Mouse (Mus musculus) liver, embryonic 13.5 days (tissue): ENCODE measurements around the gene Gsdma3. TPM values are rescaled to one million over a fixed set of nuclear protein-coding genes. Genes with fewer than 3 reads are reported as not detected.
A peak's percentile ranks its signal among the peaks of the same experiment; 100 is the strongest.
"Not testable (repeated sequence)": the region's sequence is repeated elsewhere in the genome, so short reads cannot be mapped to it uniquely, and the experiment has no call there.

Experiments used
- ATAC-seq: fragments of 200-750 bp; cut with Nextera tagmentation; 2 replicates; pipeline ENCODE4 v1.8.0; 2017; ENCODE audit warnings: low read depth, mild to moderate bottlenecking, moderate number of reproducible peaks, moderate library complexity
- DNase-seq: peaks from one replicate; pipeline ENCODE4 v3.0.0; 2022
- H3K27ac ChIP-seq: fragments of 300-500 bp; sonication (generic); 2 replicates; pipeline ENCODE4 v1.5.1; 2015; ENCODE audit warnings: moderate library complexity, mild to moderate bottlenecking, inconsistent platforms
- H3K27me3 ChIP-seq: fragments of 300-500 bp; sonication (generic); 2 replicates; pipeline ENCODE4 v1.6.1; 2015; ENCODE audit warnings: mild to moderate bottlenecking, inconsistent platforms
- H3K36me3 ChIP-seq: fragments of 300-500 bp; sonication (generic); 2 replicates; pipeline ENCODE4 v1.6.1; 2015; ENCODE audit warnings: mild to moderate bottlenecking, inconsistent platforms
- H3K4me1 ChIP-seq: fragments of 300-500 bp; sonication (generic); replicated peaks from 2 replicates; pipeline ENCODE4 v1.6.1; 2015; ENCODE audit warnings: inconsistent platforms
- H3K4me2 ChIP-seq: fragments of 300-500 bp; sonication (generic); 2 replicates; pipeline ENCODE4 v1.6.1; 2015; ENCODE audit warnings: inconsistent platforms, mild to moderate bottlenecking, moderate library complexity
- H3K4me3 ChIP-seq: fragments of 300-500 bp; sonication (generic); replicated peaks from 2 replicates; pipeline ENCODE4 v1.5.1; 2015; ENCODE audit warnings: mild to moderate bottlenecking, inconsistent platforms
- H3K9ac ChIP-seq: fragments of 300-500 bp; sonication (generic); 2 replicates; pipeline ENCODE4 v1.6.1; 2015; ENCODE audit warnings: mild to moderate bottlenecking, inconsistent platforms
- H3K9me3 ChIP-seq: fragments of 300-500 bp; sonication (generic); replicated peaks from 2 replicates; pipeline ENCODE4 v1.6.1; 2016; ENCODE audit warnings: inconsistent platforms
- WGBS: fragments of 180-500 bp; shearing (Covaris S2); methylation state at CpG from one replicate; pipeline ENCODE4 v1.1.7; 2015; ENCODE audit not compliant: insufficient replicate concordance; 5-methylcytosine and 5-hydroxymethylcytosine counted together
- polyA plus RNA-seq: library from polyadenylated mRNA; unstranded; fragments of >200 nt; fragmentation: Nextera tagmentation; extraction: Ambion mirVana; gene quantifications from 2 replicates; pipeline ENCODE4 v1.2.1, GENCODE M21; 2015

The Gsdma3 gene
- polyA plus RNA-seq, 1 experiment from 2014 or later = not detected

DNA sequence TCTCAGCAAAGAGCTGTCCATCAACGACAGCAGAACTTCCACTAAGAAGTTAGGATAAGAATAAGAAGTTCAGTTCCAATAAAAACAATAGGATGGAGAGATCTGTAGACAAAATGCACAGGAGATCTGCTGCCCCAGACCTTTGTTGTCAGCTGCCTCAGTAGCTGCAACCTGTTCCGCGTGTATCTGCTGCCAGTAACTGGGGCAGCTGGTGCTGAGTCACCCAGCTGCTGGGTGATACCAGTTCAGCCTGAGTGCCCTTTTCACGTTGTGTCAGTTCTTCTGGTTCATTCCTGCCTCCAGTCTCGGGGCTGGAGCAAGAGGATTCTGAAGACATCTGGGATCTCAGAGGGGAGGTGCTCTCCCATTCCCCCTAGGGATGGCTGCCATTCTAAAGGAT lies 45.7 kb downstream of the Gsdma3 start:
- 0 out of 2 replicates have a peak overlapping the region, but pooled peaks have one; percentile 6 for H3K27ac ChIP-seq
- peak; percentile 43 for DNase-seq
- H3K4me1 ChIP-seq = peaks cover 21% of the 10 kb centered on the region
- no peak overlapping the region for H3K4me2 ChIP-seq
- H3K27me3 ChIP-seq = peaks cover 45% of the 10 kb centered on the region
- no peaks in the 10 kb centered on the region for H3K9me3 ChIP-seq
- H3K36me3 ChIP-seq = no peaks in the 10 kb centered on the region
- 28% methylated on average over 5 of the region's 5 CpGs for WGBS
- no peak overlapping the region for H3K4me3 ChIP-seq
- H3K9ac ChIP-seq = peak overlapping the region; percentile 23; the same call in 1 of the 2 replicates
- ATAC-seq = peak; percentile 68

DNA sequence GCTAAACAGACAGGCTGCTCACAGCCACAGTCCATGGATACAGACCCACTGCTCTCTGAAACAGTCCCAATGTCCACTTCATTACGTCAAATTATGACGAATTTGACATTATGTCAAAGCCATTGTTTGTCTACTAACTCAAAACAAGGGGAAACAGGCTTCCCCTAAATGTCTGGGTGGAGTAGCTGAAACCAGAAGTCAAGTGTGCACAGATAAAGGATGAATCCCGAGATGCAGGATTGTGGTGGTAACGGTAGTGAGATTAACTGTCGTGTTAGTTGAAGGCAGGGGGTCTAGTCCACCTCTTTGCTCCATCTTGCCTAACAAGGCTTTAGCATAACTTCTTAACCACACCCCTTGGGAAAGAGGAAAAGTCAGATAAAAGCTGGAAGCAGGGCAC lies 46.3 kb downstream of the Gsdma3 start:
- Histone ChIP-seq H3K27ac (0 out of 2 replicates have a peak overlapping the region, but pooled peaks have one; percentile 6), H3K4me1 (peaks cover 21% of the 10 kb centered on the region), H3K9me3 (no peaks in the 10 kb centered on the region), H3K4me2 (0 out of 2 replicates have a peak overlapping the region, but pooled peaks have one; percentile 35), H3K4me3 (no peak overlapping the region), H3K36me3 (no peaks in the 10 kb centered on the region), H3K9ac (peak overlapping the region; percentile 23; the same call in 1 of the 2 replicates), H3K27me3 (peaks cover 39% of the 10 kb centered on the region)
- WGBS = 32% methylated on average over 5 of the region's 5 CpGs
- DNase-seq (no peak), ATAC-seq (no peak)

DNA sequence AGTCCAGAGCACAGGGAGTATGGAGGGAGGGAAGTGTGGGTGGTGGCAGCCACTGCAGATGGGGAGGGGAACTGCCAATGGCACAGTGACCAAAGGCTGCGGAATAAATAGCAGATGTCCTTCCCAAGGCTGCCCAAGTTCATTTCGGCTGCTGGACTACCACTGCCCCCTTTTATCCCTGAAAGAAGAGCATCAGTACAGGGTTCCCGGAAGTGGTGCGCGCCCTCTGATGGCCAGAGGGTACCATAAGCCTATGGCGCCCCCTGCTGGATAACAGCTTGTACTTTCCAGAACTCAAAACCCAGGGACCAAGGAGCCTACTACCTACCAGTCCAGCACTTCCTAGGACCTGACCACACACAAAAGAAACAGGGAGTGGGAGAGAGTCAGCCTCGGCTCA lies 47.0 kb downstream of the Gsdma3 start:
- WGBS = 2% methylated on average over 6 of the region's 7 CpGs
- not testable (repeated sequence) for H3K9me3 ChIP-seq, H3K9ac ChIP-seq, H3K36me3 ChIP-seq, H3K4me3 ChIP-seq, H3K27ac ChIP-seq
- Histone ChIP-seq H3K27me3 (peaks cover 33% of the 10 kb centered on the region), H3K4me1 (peaks cover 21% of the 10 kb centered on the region), H3K4me2 (peak overlapping the region; percentile 35; the same call in 1 of the 2 replicates)
- ATAC-seq (peak; percentile 54), DNase-seq (peak; percentile 58)

DNA sequence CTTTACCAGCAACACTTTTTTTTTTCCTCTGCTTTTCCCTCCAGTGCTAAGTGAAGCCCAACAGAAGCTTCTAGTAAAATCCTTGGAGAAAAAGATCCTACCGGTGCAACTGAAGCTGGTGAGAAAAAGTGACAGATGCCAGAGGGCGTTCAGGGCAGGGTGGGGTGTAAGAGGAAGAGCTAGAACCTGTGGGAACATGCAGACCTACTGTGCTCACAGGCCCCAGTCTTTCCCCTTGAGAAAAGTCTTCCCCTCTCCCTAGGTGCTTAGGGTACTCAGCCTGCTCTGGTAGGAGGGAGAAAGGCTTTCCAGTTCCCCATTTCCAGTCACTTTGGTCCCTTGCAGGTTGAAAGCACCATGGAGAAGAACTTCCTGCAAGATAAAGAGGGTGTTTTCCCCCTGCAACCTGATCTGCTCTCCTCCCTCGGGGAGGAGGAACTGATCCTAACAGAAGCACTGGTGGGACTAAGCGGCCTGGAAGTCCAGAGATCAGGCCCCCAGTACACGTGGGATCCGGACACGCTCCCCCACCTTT lies 49.7 kb downstream of the Gsdma3 start:
- Histone ChIP-seq H3K4me1 (peaks cover 21% of the 10 kb centered on the region), H3K36me3 (no peaks in the 10 kb centered on the region), H3K9me3 (no peaks in the 10 kb centered on the region), H3K27ac (no peak overlapping the region), H3K4me2 (no peak overlapping the region), H3K27me3 (peaks cover 9% of the 10 kb centered on the region), H3K9ac (no peak overlapping the region), H3K4me3 (no peak overlapping the region)
- WGBS = 29% methylated on average over 7 of the region's 7 CpGs
- ATAC-seq = no peak
- no peak for DNase-seq

DNA sequence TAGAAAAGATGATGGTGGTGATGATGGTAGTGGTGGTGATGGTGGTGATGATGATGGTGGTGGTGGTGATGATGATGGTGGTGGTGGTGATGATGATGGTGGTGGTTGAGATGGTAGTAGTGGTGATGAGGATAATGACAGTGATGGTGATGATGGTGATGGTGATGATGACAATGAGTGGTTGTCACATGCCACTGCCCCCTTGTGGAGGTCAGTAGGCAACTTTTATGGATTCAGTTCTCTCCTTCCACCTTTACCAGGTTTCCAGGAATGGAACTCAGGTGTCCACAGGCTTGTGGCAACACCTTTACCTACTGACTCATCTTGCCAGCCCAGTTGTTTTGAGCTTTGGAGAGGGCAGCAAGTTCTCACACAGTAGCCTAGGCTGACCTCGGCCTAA lies 53.9 kb downstream of the Gsdma3 start:
- Histone ChIP-seq H3K27me3 (no peaks in the 10 kb centered on the region), H3K4me3 (no peak overlapping the region), H3K27ac (no peak overlapping the region), H3K4me1 (peaks cover 33% of the 10 kb centered on the region), H3K36me3 (peaks cover 6% of the 10 kb centered on the region), H3K4me2 (no peak overlapping the region), H3K9me3 (no peaks in the 10 kb centered on the region), H3K9ac (no peak overlapping the region)
- WGBS = 70% methylated on average over 1 of the region's 1 CpGs
- ATAC-seq (no peak), DNase-seq (no peak)

DNA sequence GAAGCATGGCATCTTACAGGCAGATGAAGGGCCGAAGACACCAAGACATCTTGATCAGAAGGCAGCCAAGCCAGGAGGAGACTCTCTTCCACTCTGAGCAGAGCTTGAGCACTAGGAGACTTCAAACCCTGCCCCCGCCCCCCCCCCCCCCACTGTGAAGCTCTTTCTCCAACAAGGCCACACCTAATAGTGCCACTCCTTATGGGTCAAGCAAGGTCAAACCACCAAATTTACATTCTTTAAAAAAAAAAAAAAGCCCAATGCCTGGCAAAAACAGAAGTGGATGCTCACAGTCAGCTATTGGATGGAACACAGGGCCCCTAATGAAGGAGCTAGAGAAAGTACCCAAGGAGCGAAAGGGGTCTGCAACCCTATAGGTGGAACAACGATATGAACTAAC lies 54.4 kb downstream of the Gsdma3 start:
- not testable (repeated sequence) for H3K9me3 ChIP-seq, H3K4me3 ChIP-seq, H3K27me3 ChIP-seq, DNase-seq, H3K4me2 ChIP-seq, H3K27ac ChIP-seq, H3K9ac ChIP-seq, ATAC-seq
- 75% methylated on average over 4 of the region's 4 CpGs for WGBS
- H3K4me1 ChIP-seq = peaks cover 38% of the 10 kb centered on the region
- peaks cover 11% of the 10 kb centered on the region for H3K36me3 ChIP-seq

DNA sequence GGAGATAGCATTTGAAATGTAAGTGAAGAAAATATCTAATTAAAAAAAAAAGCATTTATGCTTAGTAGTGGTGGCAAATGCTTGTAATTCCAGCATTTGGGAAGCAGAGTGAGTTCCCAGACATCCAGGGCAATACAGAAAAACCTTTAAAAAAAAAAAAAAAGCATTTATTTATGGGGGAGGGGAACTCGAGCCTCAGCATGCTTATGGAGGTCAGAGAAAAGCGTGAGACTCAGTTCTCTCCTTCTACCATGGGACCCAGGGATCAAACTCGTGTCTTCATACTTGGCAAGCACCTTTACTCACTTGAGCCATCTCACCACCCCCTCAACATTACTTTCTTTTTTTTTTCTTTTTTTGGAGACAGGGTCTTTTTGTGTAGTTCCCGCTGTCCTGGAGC lies 55.0 kb downstream of the Gsdma3 start:
- peaks cover 38% of the 10 kb centered on the region for H3K4me1 ChIP-seq
- H3K27me3 ChIP-seq = no peaks in the 10 kb centered on the region
- peaks cover 17% of the 10 kb centered on the region for H3K36me3 ChIP-seq
- no peaks in the 10 kb centered on the region for H3K9me3 ChIP-seq
- no peak overlapping the region for H3K4me3 ChIP-seq
- H3K27ac ChIP-seq = no peak overlapping the region
- WGBS = 57% methylated on average over 4 of the region's 4 CpGs
- peak overlapping the region; percentile 88; the same call in 1 of the 2 replicates for H3K4me2 ChIP-seq
- ATAC-seq = no peak
- DNase-seq = no peak
- H3K9ac ChIP-seq = 0 out of 2 replicates have a peak overlapping the region, but pooled peaks have one; percentile 63

DNA sequence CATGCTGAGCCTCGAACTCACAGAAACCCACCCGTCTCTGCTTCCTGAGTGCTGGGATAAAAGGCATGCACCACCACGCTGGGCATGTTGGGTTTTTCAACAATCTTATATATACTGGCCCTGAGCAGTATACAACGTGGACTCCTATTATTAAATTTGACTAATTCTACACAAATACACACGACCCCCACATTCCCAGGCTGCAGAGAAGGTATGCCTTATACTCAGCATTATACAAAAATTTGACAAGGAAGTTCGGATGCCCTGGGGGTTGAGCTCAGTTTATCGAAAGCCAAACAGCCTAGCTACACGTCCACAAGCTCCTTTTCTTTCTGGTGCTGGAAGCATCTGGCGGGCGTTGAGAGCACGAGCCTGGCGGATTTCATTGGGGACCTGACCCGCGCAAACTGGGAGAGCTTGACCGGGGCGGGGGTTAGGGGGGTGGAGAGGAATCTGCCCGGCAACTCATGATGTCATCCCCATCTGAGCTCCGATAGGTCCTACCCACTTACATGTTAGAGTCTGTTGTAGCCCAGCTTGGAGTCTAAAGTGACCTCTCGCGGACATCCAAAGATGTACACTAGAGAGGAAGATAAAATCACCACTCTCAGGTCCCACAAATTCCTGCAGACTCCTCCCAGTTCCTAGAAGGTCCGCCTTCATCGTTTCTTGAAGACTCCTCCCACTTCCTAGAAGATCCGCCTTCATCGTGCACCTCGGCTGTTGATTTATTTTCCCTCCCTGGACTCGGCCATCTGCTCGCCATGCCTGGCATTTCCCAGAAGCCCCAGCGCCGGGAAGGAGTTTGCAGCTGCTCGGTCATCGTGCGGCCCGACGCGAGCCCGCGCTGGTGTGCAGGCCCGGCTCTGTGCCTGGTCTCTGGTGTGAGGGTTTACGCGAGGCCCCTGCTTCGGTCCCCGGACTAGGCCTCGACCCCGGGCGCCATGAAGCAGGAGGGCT lies 55.9 kb downstream of the Gsdma3 start, which contains the start of gene Psmd3:
Psmd3 (plus strand) TSS at position 769 of the 960 bp plus-strand sequence.
- Histone ChIP-seq H3K9me3 (no peaks in the 10 kb centered on the region), H3K4me3 (peak within 1 kb of the TSS; percentile 92), H3K27ac (peak within 1 kb of the TSS; percentile 84), H3K4me1 (peaks cover 38% of the 10 kb centered on the region), H3K36me3 (peaks cover 26% of the 10 kb centered on the region), H3K9ac (peak within 1 kb of the TSS; percentile 98), H3K4me2 (peak within 1 kb of the TSS; percentile 88), H3K27me3 (no peaks in the 10 kb centered on the region)
- ATAC-seq (peak; percentile 90), DNase-seq (peak; percentile 95)
- WGBS = 4% methylated on average over 45 of the region's 45 CpGs

DNA sequence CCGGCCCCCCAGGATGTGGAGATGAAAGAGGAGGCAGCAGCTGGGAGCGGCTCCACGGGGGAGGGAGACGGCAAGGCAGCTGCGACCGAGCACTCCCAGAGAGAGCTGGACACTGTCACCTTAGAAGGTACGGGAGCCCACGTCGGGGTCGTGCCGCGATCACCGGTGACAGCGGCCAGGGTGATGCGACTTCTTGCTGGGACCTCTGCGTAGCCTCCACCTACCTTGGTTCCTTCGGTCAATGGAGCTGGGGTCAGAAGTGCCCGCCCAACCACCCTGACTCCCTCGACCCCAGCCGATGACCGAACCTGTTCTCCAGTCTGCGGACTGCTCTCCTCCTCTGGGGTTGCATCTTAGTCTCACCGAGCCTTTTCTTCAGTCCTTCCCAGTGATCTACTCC lies 56.7 kb downstream of the Gsdma3 start:
- ATAC-seq = peak; percentile 47
- H3K9me3 ChIP-seq = no peaks in the 10 kb centered on the region
- WGBS = under 1% methylated on average over 23 of the region's 23 CpGs

DNA sequence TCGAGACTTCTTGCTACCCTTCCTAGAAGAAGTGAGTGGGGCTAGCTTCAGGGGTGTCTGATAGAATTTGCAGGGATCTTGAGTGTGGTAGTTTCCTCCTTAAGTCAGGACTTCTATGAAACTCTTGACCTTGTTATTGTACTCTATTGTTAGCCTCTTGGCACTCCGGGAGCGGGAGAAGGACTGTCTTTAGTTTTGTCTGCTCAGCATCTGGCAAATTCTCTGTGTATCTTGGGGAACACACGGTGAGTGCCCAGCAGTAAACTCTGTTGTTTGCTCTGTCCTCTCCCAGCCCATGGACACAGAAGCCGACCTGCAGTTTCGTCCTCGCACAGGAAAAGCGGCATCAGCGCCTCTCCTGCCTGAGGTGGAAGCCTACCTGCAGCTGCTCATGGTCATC lies 59.5 kb downstream of the Gsdma3 start:
- no peak for DNase-seq
- peak overlapping the region; percentile 18; the same call in 1 of the 2 replicates for H3K27ac ChIP-seq
- no peak overlapping the region for H3K4me3 ChIP-seq
- WGBS = 86% methylated on average over 9 of the region's 9 CpGs
- ATAC-seq = no peak
- no peak overlapping the region for H3K4me2 ChIP-seq
- H3K9ac ChIP-seq = no peak overlapping the region
- H3K36me3 ChIP-seq = peaks cover 58% of the 10 kb centered on the region
- H3K27me3 ChIP-seq = no peaks in the 10 kb centered on the region
- H3K4me1 ChIP-seq = peaks cover 41% of the 10 kb centered on the region
- H3K9me3 ChIP-seq = no peaks in the 10 kb centered on the region

More for the DNA sequence above, 56.7 kb downstream of the Gsdma3 start:
- peak overlapping the region; percentile 92 for H3K4me3 ChIP-seq
- peak overlapping the region; percentile 88 for H3K4me2 ChIP-seq
- H3K27me3 ChIP-seq = no peaks in the 10 kb centered on the region
- peaks cover 33% of the 10 kb centered on the region for H3K36me3 ChIP-seq
- peaks cover 38% of the 10 kb centered on the region for H3K4me1 ChIP-seq
- peak overlapping the region; percentile 84 for H3K27ac ChIP-seq
- peak overlapping the region; percentile 98 for H3K9ac ChIP-seq
- DNase-seq = no peak

DNA sequence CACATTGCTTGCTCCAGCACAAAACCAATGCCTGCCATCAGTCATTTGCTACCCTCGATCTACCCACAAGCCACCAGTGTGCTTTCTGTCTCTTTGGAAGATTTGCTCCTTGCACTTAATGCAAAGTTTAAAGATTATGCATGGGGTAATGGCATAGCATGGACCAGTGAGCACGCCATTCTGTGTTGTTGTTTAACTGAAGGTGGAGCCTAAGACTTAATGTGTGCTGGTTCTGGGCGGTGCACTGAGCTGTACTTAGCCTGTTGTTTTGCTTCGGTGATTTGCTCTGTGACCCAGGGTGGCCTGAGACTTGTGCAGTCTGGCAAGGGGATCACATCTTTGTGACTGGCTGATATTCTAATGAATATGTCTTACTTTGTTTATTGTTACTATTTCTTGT lies 60.8 kb downstream of the Gsdma3 start:
- no peak overlapping the region for H3K4me2 ChIP-seq
- H3K36me3 ChIP-seq = peaks cover 71% of the 10 kb centered on the region
- H3K4me1 ChIP-seq = peaks cover 30% of the 10 kb centered on the region
- no peaks in the 10 kb centered on the region for H3K9me3 ChIP-seq
- DNase-seq (no peak), ATAC-seq (no peak)
- no peaks in the 10 kb centered on the region for H3K27me3 ChIP-seq
- H3K27ac ChIP-seq = no peak overlapping the region
- no peak overlapping the region for H3K9ac ChIP-seq
- no peak overlapping the region for H3K4me3 ChIP-seq
- 88% methylated on average over 4 of the region's 4 CpGs for WGBS
